Mouse (Mus musculus) liver, embryonic 16.5 days (tissue): ENCODE results near the gene Cldn34b3. TPM values are rescaled to one million over a fixed set of nuclear protein-coding genes. Genes with fewer than 3 reads are reported as not detected.
"Not testable (repeated sequence)": the region's sequence is repeated elsewhere in the genome, so short reads cannot be mapped to it uniquely, and the experiment has no call there.

ENCODE experiments used
- ATAC-seq: fragments of 200-750 bp; cut with Nextera tagmentation; 2 replicates; pipeline ENCODE4 v1.8.0; 2017; ENCODE audit warnings: low read depth, mild to moderate bottlenecking, moderate number of reproducible peaks, moderate library complexity
- H3K27ac ChIP-seq: fragments of 300-500 bp; sonication (generic); 2 replicates; pipeline ENCODE4 v1.5.1; 2014; ENCODE audit warnings: mild to moderate bottlenecking, low read length
- H3K27me3 ChIP-seq: fragments of 300-500 bp; sonication (generic); 2 replicates; pipeline ENCODE4 v1.6.1; 2014; ENCODE audit warnings: low read depth, low read length, mixed read lengths; ENCODE audit not compliant: control insufficient read depth, insufficient read depth
- H3K36me3 ChIP-seq: fragments of 300-500 bp; sonication (generic); 2 replicates; pipeline ENCODE4 v1.6.1; 2014; ENCODE audit warnings: mild to moderate bottlenecking; ENCODE audit not compliant: control insufficient read depth, insufficient read depth
- H3K4me1 ChIP-seq: fragments of 300-500 bp; sonication (generic); 2 replicates; pipeline ENCODE4 v1.6.1; 2014; ENCODE audit warnings: low read depth, low read length, mixed read lengths; ENCODE audit not compliant: control insufficient read depth
- H3K4me2 ChIP-seq: fragments of 300-500 bp; sonication (generic); 2 replicates; pipeline ENCODE4 v1.6.1; 2014; ENCODE audit warnings: low read depth, low read length, mixed read lengths
- H3K4me3 ChIP-seq: fragments of 300-500 bp; sonication (generic); 2 replicates; pipeline ENCODE4 v1.5.1; 2014; ENCODE audit warnings: low read depth, mild to moderate bottlenecking, low read length
- H3K9ac ChIP-seq: fragments of 300-500 bp; sonication (generic); 2 replicates; pipeline ENCODE4 v1.6.1; 2014; ENCODE audit warnings: low read depth, low read length
- H3K9me3 ChIP-seq: fragments of 300-500 bp; sonication (generic); replicated peaks from 2 replicates; pipeline ENCODE4 v1.6.1; 2016; ENCODE audit warnings: low read length; ENCODE audit not compliant: control insufficient read depth
- WGBS: fragments of 180-500 bp; shearing (Covaris S2); extraction: QIAGEN DNeasy Blood & Tissue Kit; methylation state at CpG from one replicate; pipeline ENCODE4 v1.1.7; 2014; ENCODE audit not compliant: insufficient replicate concordance; 5-methylcytosine and 5-hydroxymethylcytosine counted together
- polyA plus RNA-seq: library from polyadenylated mRNA; unstranded; fragments of >200 nt; fragmentation: Nextera tagmentation; extraction: Ambion mirVana; gene quantifications from 2 replicates; pipeline ENCODE4 v1.2.1, GENCODE M21; 2015

Cldn34b3 gene
- not detected in 2 replicates for polyA plus RNA-seq

DNA sequence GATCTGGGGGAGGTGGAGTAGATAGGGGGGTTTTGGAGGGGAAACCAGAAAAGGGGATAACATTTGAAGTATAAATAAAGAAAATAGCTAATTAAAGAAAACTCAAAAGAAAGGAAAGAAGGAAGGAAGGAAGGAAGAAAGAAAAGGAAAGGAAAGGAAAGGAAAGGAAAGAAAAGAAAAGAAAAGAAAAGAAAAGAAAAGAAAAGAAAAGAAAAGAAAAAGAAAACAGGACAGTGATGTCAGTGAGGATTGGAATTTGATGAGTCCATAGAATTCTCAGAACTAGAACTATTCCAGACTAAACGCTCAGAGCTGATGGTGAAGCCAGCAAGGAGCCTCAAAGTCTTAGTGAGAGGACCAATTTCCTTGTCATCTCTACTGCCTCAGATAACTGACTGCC is at the start of gene Cldn34b3:
Cldn34b3 (plus strand) TSS at position 301 of the 400 bp plus-strand sequence.
- not testable (repeated sequence) for H3K9ac ChIP-seq, H3K4me2 ChIP-seq, H3K9me3 ChIP-seq, H3K4me1 ChIP-seq, H3K27me3 ChIP-seq, H3K4me3 ChIP-seq, ATAC-seq, H3K36me3 ChIP-seq, H3K27ac ChIP-seq
- 40% methylated on average over 1 of the region's 1 CpGs for WGBS

Other genes starting within 250 kb of the Cldn34b3 start
- gene Cldn34b4, start 129.0 kb downstream of the Cldn34b3 start, polyA plus RNA-seq = not detected in 2 replicates